Mouse (Mus musculus): ENCODE measurements around the gene Map2k6. TPM values are rescaled to one million over a fixed set of nuclear protein-coding genes. Genes with fewer than 3 reads are reported as not detected.

Map2k6 gene
- total RNA-seq, 2 experiments from 2014 or later = 23.1 to 25.4 TPM

- DNase-seq (ENCODE audit: extremely low spot score in 1 of 2, low spot score in 2 of 2) = no peak
- Histone ChIP-seq H3K4me3 (no peak overlapping the region), H3K27ac (no peak overlapping the region)
- TF ChIP-seq CTCF (IDR thresholded peaks at IDR 0.05) = no peak
- intact Hi-C loops (cut with DNase I) = no loop called here
These were observed 24.9 kb upstream of the Map2k6 start for GRCm38 (mm10) chr11:110374036-110374435.

GRCm38 (mm10) chr11:110379661-110380309, 19.1 kb upstream of the Map2k6 start:
- peak; percentile 32 to 36 for DNase-seq (ENCODE audit: extremely low spot score in 1 of 2, low spot score in 2 of 2)
- intact Hi-C loops (cut with DNase I) = no loop called here
- peak overlapping the region; percentile 46 for H3K4me3 ChIP-seq
- H3K27ac ChIP-seq = peak overlapping the region; percentile 45; the same call in 1 of the 2 replicates
- TF ChIP-seq CTCF (IDR thresholded peaks at IDR 0.05) = no peak; the same call in none of the 2 replicates

- Histone ChIP-seq H3K4me3 (peak overlapping the region; percentile 46), H3K27ac (no peak overlapping the region)
- no peak for DNase-seq (ENCODE audit: extremely low spot score in 1 of 2, low spot score in 2 of 2)
- TF ChIP-seq CTCF (IDR thresholded peaks at IDR 0.05) = no peak
- intact Hi-C loops (cut with DNase I) = no loop called here
These were observed 18.6 kb upstream of the Map2k6 start for GRCm38 (mm10) chr11:110380310-110380668.

- intact Hi-C loops (cut with DNase I) = no loop called here
- no peak for TF ChIP-seq CTCF (IDR thresholded peaks at IDR 0.05)
- DNase-seq (ENCODE audit: extremely low spot score in 1 of 2, low spot score in 2 of 2) = no peak
- no peak overlapping the region for H3K4me3 ChIP-seq
- no peak overlapping the region for H3K27ac ChIP-seq
These were observed 13.4 kb upstream of the Map2k6 start for GRCm38 (mm10) chr11:110385487-110385886.

- TF ChIP-seq CTCF (IDR thresholded peaks at IDR 0.05) = no peak
- intact Hi-C loops (cut with DNase I) = no loop called here
- no peak for DNase-seq (ENCODE audit: extremely low spot score in 1 of 2, low spot score in 2 of 2)
- no peak overlapping the region for H3K4me3 ChIP-seq
- no peak overlapping the region for H3K27ac ChIP-seq
These were observed 6.2 kb upstream of the Map2k6 start for GRCm38 (mm10) chr11:110392763-110393162.

- Histone ChIP-seq H3K4me3 (no peak overlapping the region), H3K27ac (no peak overlapping the region)
- no peak for DNase-seq (ENCODE audit: extremely low spot score in 1 of 2, low spot score in 2 of 2)
- intact Hi-C loops (cut with DNase I) = no loop called here
- TF ChIP-seq CTCF (IDR thresholded peaks at IDR 0.05) = no peak
These were observed 4.0 kb upstream of the Map2k6 start for GRCm38 (mm10) chr11:110394788-110395452.

GRCm38 (mm10) chr11:110396085-110396484, 2.8 kb upstream of the Map2k6 start:
- intact Hi-C loops (cut with DNase I) = no loop called here
- Histone ChIP-seq H3K4me3 (no peak overlapping the region), H3K27ac (no peak overlapping the region)
- DNase-seq (ENCODE audit: extremely low spot score in 1 of 2, low spot score in 2 of 2) = no peak
- no peak for TF ChIP-seq CTCF (IDR thresholded peaks at IDR 0.05)

- DNase-seq (ENCODE audit: extremely low spot score in 1 of 2, low spot score in 2 of 2) = no peak
- peak overlapping the region; percentile 71 for H3K27ac ChIP-seq
- intact Hi-C loops (cut with DNase I) = loop anchor here (10.0 kb wide), 1 partner anchor 85 kb away; no protein-coding TSS in a partner anchor
- H3K4me3 ChIP-seq = peak overlapping the region; percentile 70
- no peak for TF ChIP-seq CTCF (IDR thresholded peaks at IDR 0.05)
These were observed 573 bp downstream of the Map2k6 start for GRCm38 (mm10) chr11:110399240-110400150.

GRCm38 (mm10) chr11:110400283-110400682, 1.4 kb downstream of the Map2k6 start:
- no peak overlapping the region for H3K27ac ChIP-seq
- peak overlapping the region; percentile 70 for H3K4me3 ChIP-seq
- DNase-seq (ENCODE audit: extremely low spot score in 1 of 2, low spot score in 2 of 2) = no peak
- TF ChIP-seq CTCF (IDR thresholded peaks at IDR 0.05) = no peak
- intact Hi-C loops (cut with DNase I) = loop anchor here (10.0 kb wide), 1 partner anchor 85 kb away; no protein-coding TSS in a partner anchor

- no peak for TF ChIP-seq CTCF (IDR thresholded peaks at IDR 0.05)
- no peak overlapping the region for H3K27ac ChIP-seq
- H3K4me3 ChIP-seq = no peak overlapping the region
- intact Hi-C loops (cut with DNase I) = loop anchor here (10.0 kb wide), 1 partner anchor 82 kb away; no protein-coding TSS in a partner anchor
- DNase-seq (ENCODE audit: extremely low spot score in 1 of 2, low spot score in 2 of 2) = no peak
These were observed 3.7 kb downstream of the Map2k6 start for GRCm38 (mm10) chr11:110402671-110403070.

GRCm38 (mm10) chr11:110403602-110404001, 4.7 kb downstream of the Map2k6 start:
- TF ChIP-seq CTCF (IDR thresholded peaks at IDR 0.05) = no peak
- intact Hi-C loops (cut with DNase I) = loop anchor here (10.0 kb wide), 1 partner anchor 81 kb away; no protein-coding TSS in a partner anchor

More at GRCm38 (mm10) chr11:110403602-110404001, 4.7 kb downstream of the Map2k6 start:
- no peak overlapping the region for H3K27ac ChIP-seq
- no peak for DNase-seq (ENCODE audit: extremely low spot score in 1 of 2, low spot score in 2 of 2)
- H3K4me3 ChIP-seq = no peak overlapping the region
